22 mouse cellular contexts compared by ENCODE assay signal in genomic region chr7:103811223-103811845, GRCm38 (mm10). TPM values are rescaled to one million over a fixed set of nuclear protein-coding genes. Genes with fewer than 3 reads are reported as not detected.
DNase-seq lines count a peak whose midpoint lies in the region; ATAC-seq and TF ChIP-seq lines count a peak whose summit lies in the region.
"Had no signal": no experiment of that assay in that cellular context is flagged by ENCODE, and none has a peak within 500 bp of the region (broad histone marks: within the 10 kb centered on the region; RNA-seq: fewer than 3 reads in every experiment).

No protein-coding gene starts in this region.

- no peak for DNase-seq in heart, adult 18-20 months
- peak; percentile 56 for DNase-seq in liver
- DNase-seq in lung, adult 2 months, result no peak
- no peak for DNase-seq in kidney, postnatal 25 days
- no peak for DNase-seq in left cerebral cortex, adult 2 months (ENCODE audit: extremely low spot score in 1 of 2, low spot score in 2 of 2)
- DNase-seq: adrenal gland, postnatal 14 days; cerebellum, adult 9-10 months; gastrocnemius, postnatal 36 days had no signal

- intact Hi-C loops in left cerebral cortex, adult 2 months (cut with DNase I), result no loop called here

- no peaks in the 10 kb centered on the region for H3K36me3 ChIP-seq in heart, embryonic 11.5 days (ENCODE audit: control insufficient read depth, insufficient read depth, low read length)
- H3K36me3 ChIP-seq: forebrain, embryonic 12.5 days; heart, embryonic 15.5 days; hindbrain, embryonic 10.5 days; limb, embryonic 12.5 days had no signal

- 40% methylated on average over 1 of the region's 1 CpGs for WGBS in heart, embryonic 11.5 days (ENCODE audit: insufficient replicate concordance)
- WGBS in bone marrow, adult 2 months, result 64% methylated on average over 1 of the region's 1 CpGs
- 78% methylated on average over 1 of the region's 1 CpGs for WGBS in lung, adult 2 months

- H3K27me3 ChIP-seq in heart, embryonic 11.5 days (ENCODE audit: control insufficient read depth, insufficient read depth, low read length), result no peaks in the 10 kb centered on the region
- H3K27me3 ChIP-seq: forebrain, embryonic 12.5 days; heart, embryonic 15.5 days; limb, embryonic 12.5 days; megakaryocyte, embryonic 14.5 days had no signal

- H3K27ac ChIP-seq in heart, embryonic 11.5 days (ENCODE audit: low read depth, low read length), result peak overlapping the region; percentile 68; the same call in 1 of the 2 replicates
- H3K27ac ChIP-seq in bone marrow, adult 2 months (ENCODE audit: control insufficient read depth, insufficient read depth, low read depth, low read length, poor library complexity), result no peak overlapping the region
- no peak overlapping the region for H3K27ac ChIP-seq in left cerebral cortex, adult 2 months
- H3K27ac ChIP-seq: forebrain, embryonic 12.5 days; heart, embryonic 15.5 days; hindbrain, embryonic 10.5 days; limb, embryonic 12.5 days had no signal

- peaks cover 5% of the 10 kb centered on the region; the same call in 1 of the 2 replicates for H3K4me1 ChIP-seq in heart, embryonic 11.5 days (ENCODE audit: control insufficient read depth, insufficient read depth, low read length)
- H3K4me1 ChIP-seq in bone marrow, adult 2 months (ENCODE audit: control insufficient read depth, insufficient read depth, low read length), result no peaks in the 10 kb centered on the region; the same call in 1 of the 2 replicates
- no peaks in the 10 kb centered on the region for H3K4me1 ChIP-seq in lung, adult 2 months (ENCODE audit: control insufficient read depth, insufficient read depth, low read length)
- H3K4me1 ChIP-seq: forebrain, embryonic 12.5 days; heart, embryonic 15.5 days; hindbrain, embryonic 10.5 days; limb, embryonic 12.5 days had no signal

- TF ChIP-seq CTCF in bone marrow, adult 2 months (IDR thresholded peaks at IDR 0.05; ENCODE audit: control insufficient read depth, insufficient read depth, low read length), result no peak
- TF ChIP-seq CTCF in lung, adult 2 months (IDR thresholded peaks at IDR 0.05; ENCODE audit: insufficient read depth, low read length), result no peak
- TF ChIP-seq CTCF in left cerebral cortex, adult 2 months (IDR thresholded peaks at IDR 0.05), result no peak

- H3K4me2 ChIP-seq in heart, embryonic 11.5 days, result no peak overlapping the region; the same call in 1 of the 2 replicates
- H3K4me2 ChIP-seq: forebrain, embryonic 12.5 days; heart, embryonic 15.5 days; limb, embryonic 12.5 days had no signal

- no peak overlapping the region for H3K9ac ChIP-seq in heart, embryonic 11.5 days (ENCODE audit: low read depth, low read length)
- H3K9ac ChIP-seq: forebrain, embryonic 12.5 days; heart, embryonic 15.5 days; limb, embryonic 12.5 days had no signal

- no peak for TF ChIP-seq POLR2A in bone marrow, adult 2 months (IDR thresholded peaks at IDR 0.05; ENCODE audit: borderline replicate concordance, control insufficient read depth, low read depth, low read length)
- TF ChIP-seq POLR2A in lung, adult 2 months (IDR thresholded peaks at IDR 0.05; ENCODE audit: borderline replicate concordance, extremely low read depth, low read depth, low read length), result no peak

- peak; percentile 39 for ATAC-seq in heart, embryonic 11.5 days (replicated peaks; ENCODE audit: insufficient number of reproducible peaks, low FRiP score, low TSS enrichment)
- ATAC-seq in megakaryocyte progenitor cell, adult 5-6 weeks (replicated peaks; ENCODE audit: poor library complexity), result peak; percentile 45
- ATAC-seq: lung, postnatal 0 days; midbrain, embryonic 16.5 days had no signal

- no peaks in the 10 kb centered on the region for H3K9me3 ChIP-seq in heart, embryonic 11.5 days (replicated peaks; ENCODE audit: control insufficient read depth, low read length)
- H3K9me3 ChIP-seq: forebrain, embryonic 12.5 days; heart, embryonic 15.5 days; hindbrain, embryonic 10.5 days; limb, embryonic 12.5 days; megakaryocyte, embryonic 14.5 days had no signal

- no peak overlapping the region for H3K4me3 ChIP-seq in heart, embryonic 11.5 days (ENCODE audit: low read depth, low read length)
- H3K4me3 ChIP-seq in bone marrow, adult 2 months (replicated peaks; ENCODE audit: control insufficient read depth, low read depth, low read length), result peak overlapping the region; percentile 34
- no peak overlapping the region for H3K4me3 ChIP-seq in lung, adult 2 months (replicated peaks; ENCODE audit: extremely low read depth, low read depth, low read length)
- H3K4me3 ChIP-seq in left cerebral cortex, adult 2 months, result no peak overlapping the region
- H3K4me3 ChIP-seq: forebrain, embryonic 12.5 days; heart, embryonic 15.5 days; hindbrain, embryonic 10.5 days; limb, embryonic 12.5 days; megakaryocyte, embryonic 14.5 days had no signal

RNA-seq across cellular contexts. Expression of gene Hbb-bt, which starts 2.5 kb away (rescaled TPM):
- polyA plus RNA-seq in heart, embryonic 11.5 days (2014; fragmentation: Nextera tagmentation; extraction: Ambion mirVana), result 2,483 and 3,067 TPM in 2 replicates
- total RNA-seq in heart, adult 18-20 months (2021), result 1,000 to 10,000 TPM; 1,004 to 1,120 TPM
- 16,360 and 37,491 TPM in 2 replicates for polyA plus RNA-seq in bone marrow, adult 2 months (2011; ENCODE audit: insufficient read depth, insufficient read length, low replicate concordance, missing spikeins)
- total RNA-seq in megakaryocyte progenitor cell, adult 5-6 weeks (2015), result 16.9 and 36.5 TPM in 2 replicates
- total RNA-seq in megakaryocyte progenitor cell, adult 5-6 weeks (2017), result 0.71 and 3.5 TPM in 2 replicates
- 1,037 and 2,074 TPM in 2 replicates for polyA plus RNA-seq in lung, adult 2 months (2012; rRNA removed)
- total RNA-seq in left cerebral cortex, adult 2 months (2021), result 10 to 100 TPM; 29.5 to 36.6 TPM

RNA-seq across cellular contexts. Expression of gene Hbb-bs, which starts 16.6 kb away (rescaled TPM):
- polyA plus RNA-seq in heart, embryonic 11.5 days (2014; fragmentation: Nextera tagmentation; extraction: Ambion mirVana), result 849 and 1,123 TPM in 2 replicates
- over 10,000 TPM; 10,167 to 10,648 TPM for total RNA-seq in heart, adult 18-20 months (2021)
- 44,806 and 110,365 TPM in 2 replicates for polyA plus RNA-seq in bone marrow, adult 2 months (2011; ENCODE audit: insufficient read depth, insufficient read length, low replicate concordance, missing spikeins)
- total RNA-seq in megakaryocyte progenitor cell, adult 5-6 weeks (2015), result 25.1 and 66.9 TPM in 2 replicates
- total RNA-seq in megakaryocyte progenitor cell, adult 5-6 weeks (2017), result 7.5 and 24.0 TPM in 2 replicates
- polyA plus RNA-seq in lung, adult 2 months (2012; rRNA removed), result 9,354 and 20,945 TPM in 2 replicates
- total RNA-seq in left cerebral cortex, adult 2 months (2021), result 100 to 1,000 TPM; 305 to 339 TPM

RNA-seq across cellular contexts. Expression of gene Olfr67, which starts 19.7 kb away (rescaled TPM):
- 0.08 TPM in 1 of 2 replicates, not detected in the other for polyA plus RNA-seq in heart, embryonic 11.5 days (2014; fragmentation: Nextera tagmentation; extraction: Ambion mirVana)
- not detected for total RNA-seq in heart, adult 18-20 months (2021)
- 0.25 TPM in 1 of 2 replicates, not detected in the other for polyA plus RNA-seq in bone marrow, adult 2 months (2011; ENCODE audit: insufficient read depth, insufficient read length, low replicate concordance, missing spikeins)
- not detected in 2 replicates for total RNA-seq in megakaryocyte progenitor cell, adult 5-6 weeks (2015)
- total RNA-seq in megakaryocyte progenitor cell, adult 5-6 weeks (2017), result not detected in 2 replicates
- polyA plus RNA-seq in lung, adult 2 months (2012; rRNA removed), result not detected in 2 replicates
- not detected for total RNA-seq in left cerebral cortex, adult 2 months (2021)
- total RNA-seq: adrenal gland, postnatal 14 days; gastrocnemius, postnatal 36 days; layer of hippocampus, adult 8-10 months had no signal
- polyA plus RNA-seq: embryonic facial prominence, embryonic 14.5 days; forebrain, embryonic 12.5 days; frontal cortex, adult 2 months; heart, embryonic 15.5 days; hindbrain, embryonic 10.5 days; kidney, embryonic 16.5 days; limb, embryonic 12.5 days; lung, postnatal 0 days; midbrain, embryonic 16.5 days had no signal

RNA-seq across cellular contexts. Expression of gene Hbb-bh2, which starts 29.0 kb away (rescaled TPM):
- 0.31 TPM in 1 of 2 replicates, not detected in the other for polyA plus RNA-seq in heart, embryonic 11.5 days (2014; fragmentation: Nextera tagmentation; extraction: Ambion mirVana)
- total RNA-seq in heart, adult 18-20 months (2021), result not detected
- polyA plus RNA-seq in bone marrow, adult 2 months (2011; ENCODE audit: insufficient read depth, insufficient read length, low replicate concordance, missing spikeins), result not detected in 2 replicates
- not detected in 2 replicates for total RNA-seq in megakaryocyte progenitor cell, adult 5-6 weeks (2015)
- not detected in 2 replicates for total RNA-seq in megakaryocyte progenitor cell, adult 5-6 weeks (2017)
- polyA plus RNA-seq in lung, adult 2 months (2012; rRNA removed), result not detected in 2 replicates
- not detected for total RNA-seq in left cerebral cortex, adult 2 months (2021)
- total RNA-seq: adrenal gland, postnatal 14 days; gastrocnemius, postnatal 36 days; layer of hippocampus, adult 8-10 months had no signal
- polyA plus RNA-seq: embryonic facial prominence, embryonic 14.5 days; frontal cortex, adult 2 months; heart, embryonic 15.5 days; hindbrain, embryonic 10.5 days; kidney, embryonic 16.5 days; limb, embryonic 12.5 days; lung, postnatal 0 days; midbrain, embryonic 16.5 days had no signal

RNA-seq across cellular contexts. Expression of gene Hbb-bh1, which starts 31.6 kb away (rescaled TPM):
- polyA plus RNA-seq in heart, embryonic 11.5 days (2014; fragmentation: Nextera tagmentation; extraction: Ambion mirVana), result 7,786 and 8,740 TPM in 2 replicates
- total RNA-seq in heart, adult 18-20 months (2021), result not detected
- 1.6 TPM in 1 of 2 replicates, not detected in the other for polyA plus RNA-seq in bone marrow, adult 2 months (2011; ENCODE audit: insufficient read depth, insufficient read length, low replicate concordance, missing spikeins)
- total RNA-seq in megakaryocyte progenitor cell, adult 5-6 weeks (2015), result not detected in 2 replicates
- total RNA-seq in megakaryocyte progenitor cell, adult 5-6 weeks (2017), result not detected in 2 replicates
- not detected in 2 replicates for polyA plus RNA-seq in lung, adult 2 months (2012; rRNA removed)
- not detected for total RNA-seq in left cerebral cortex, adult 2 months (2021)
- total RNA-seq: adrenal gland, postnatal 14 days; gastrocnemius, postnatal 36 days; layer of hippocampus, adult 8-10 months had no signal
- polyA plus RNA-seq: midbrain, embryonic 16.5 days had no signal

Comparison
In these comparisons a context has a peak if more than half of its experiments do, and no peak if none do; other contexts are left out.
1. RNA of gene Hbb-bt, which starts 2.5 kb away (total RNA-seq): 1,004 to 1,120 TPM in heart, adult 18-20 months; 29.5 to 36.6 TPM in left cerebral cortex, adult 2 months and 0.71 to 36.5 TPM in megakaryocyte progenitor cell, adult 5-6 weeks; every median in the first group is over 10 times any median in the second.
2. RNA of gene Hbb-bs, which starts 16.6 kb away (total RNA-seq): 10,167 to 10,648 TPM in heart, adult 18-20 months; 305 to 339 TPM in left cerebral cortex, adult 2 months and 7.5 to 66.9 TPM in megakaryocyte progenitor cell, adult 5-6 weeks; every median in the first group is over 10 times any median in the second.